Mouse (Mus musculus): ENCODE measurements around the gene Sema4g. TPM values are rescaled to one million over a fixed set of nuclear protein-coding genes. Genes with fewer than 3 reads are reported as not detected.

Gene Sema4g
- polyA plus RNA-seq, 1 experiment from 2014 or later = 8.0 TPM

DNA sequence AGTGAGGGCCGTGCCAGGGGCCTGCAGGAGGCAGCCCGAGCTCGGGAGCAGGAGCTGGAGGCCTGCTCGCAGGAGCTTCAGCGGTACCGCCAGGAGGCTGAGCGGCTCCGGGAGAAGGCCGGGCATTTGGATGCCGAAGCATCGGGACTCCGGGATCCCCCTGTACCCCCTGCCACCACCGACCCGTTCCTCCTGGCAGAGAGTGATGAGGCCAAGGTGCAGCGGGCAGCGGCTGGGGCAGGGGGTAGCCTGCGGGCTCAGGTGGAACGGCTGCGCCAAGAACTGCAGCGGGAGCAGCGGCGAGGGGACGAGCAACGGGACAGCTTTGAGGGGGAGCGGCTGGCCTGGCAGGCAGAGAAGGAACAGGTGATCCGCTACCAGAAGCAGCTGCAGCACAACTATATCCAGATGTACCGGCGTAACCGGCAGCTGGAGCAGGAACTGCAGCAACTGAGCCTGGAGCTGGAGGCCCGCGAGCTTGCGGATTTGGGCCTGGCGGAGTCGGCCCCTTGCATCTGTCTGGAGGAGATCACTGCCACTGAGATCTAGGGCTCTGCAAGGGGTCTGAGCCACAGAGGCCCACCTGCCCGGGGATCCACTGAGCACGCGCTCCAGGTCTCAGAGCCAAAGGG lies 37.2 kb downstream of the Sema4g start:
- no peak overlapping the region for H3K4me2 ChIP-seq (ENCODE audit: low read depth, low read length)
- H3K4me1 ChIP-seq (ENCODE audit: control insufficient read depth, low read depth, low read length) = peaks cover 7% of the 10 kb centered on the region
- no peak overlapping the region for H3K27ac ChIP-seq (ENCODE audit: low read length)
- H3K9me3 ChIP-seq (replicated peaks; ENCODE audit: control insufficient read depth, low read length) = no peaks in the 10 kb centered on the region
- no peak overlapping the region for H3K4me3 ChIP-seq (ENCODE audit: low read depth, low read length)
- H3K36me3 ChIP-seq (ENCODE audit: control insufficient read depth, insufficient read depth) = peaks cover 6% of the 10 kb centered on the region; the same call in 1 of the 2 replicates
- no peak overlapping the region for H3K9ac ChIP-seq (ENCODE audit: low read depth, low read length)
- ATAC-seq (ENCODE audit: low read depth) = no peak
- no peaks in the 10 kb centered on the region for H3K27me3 ChIP-seq (ENCODE audit: control insufficient read depth, insufficient read depth, low read depth, low read length)
- WGBS (ENCODE audit: insufficient replicate concordance) = 82% methylated on average over 37 of the region's 37 CpGs

- no peak for ATAC-seq (ENCODE audit: low read depth)
- 63% methylated on average over 6 of the region's 6 CpGs for whole genome bisulfite sequencing (ENCODE audit: insufficient replicate concordance)
Observed at GRCm38 (mm10) chr19:45026958-45027670, 38.2 kb downstream of the Sema4g start.

DNA sequence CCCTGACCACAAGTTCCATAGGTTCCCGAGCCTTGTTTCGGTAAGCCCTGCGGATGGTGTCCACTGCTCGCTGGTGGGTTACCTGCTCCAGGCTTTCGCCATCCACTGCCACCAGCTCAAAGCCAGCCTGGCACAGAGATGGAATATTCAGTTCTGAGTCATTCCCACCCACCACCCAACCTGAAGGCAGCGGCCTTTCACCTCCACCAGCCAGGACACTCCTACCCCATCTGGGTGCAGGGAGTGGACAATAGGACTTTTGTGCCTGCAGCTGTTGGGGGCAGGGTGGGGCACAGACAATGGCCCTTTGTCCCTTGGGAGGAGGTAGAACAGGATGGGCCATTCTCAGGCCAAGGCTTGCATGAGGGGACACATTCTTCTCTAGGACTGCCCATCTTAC lies 38.9 kb downstream of the Sema4g start:
- WGBS (ENCODE audit: insufficient replicate concordance) = 74% methylated on average over 6 of the region's 6 CpGs
- no peaks in the 10 kb centered on the region for H3K9me3 ChIP-seq (replicated peaks; ENCODE audit: control insufficient read depth, low read length)
- no peak overlapping the region for H3K27ac ChIP-seq (ENCODE audit: low read length)
- H3K4me3 ChIP-seq (ENCODE audit: low read depth, low read length) = no peak overlapping the region
- no peak overlapping the region for H3K4me2 ChIP-seq (ENCODE audit: low read depth, low read length)
- no peak overlapping the region for H3K9ac ChIP-seq (ENCODE audit: low read depth, low read length)
- no peaks in the 10 kb centered on the region for H3K27me3 ChIP-seq (ENCODE audit: control insufficient read depth, insufficient read depth, low read depth, low read length)
- peaks cover 7% of the 10 kb centered on the region for H3K4me1 ChIP-seq (ENCODE audit: control insufficient read depth, low read depth, low read length)
- ATAC-seq (ENCODE audit: low read depth) = no peak
- H3K36me3 ChIP-seq (ENCODE audit: control insufficient read depth, insufficient read depth) = peaks cover 6% of the 10 kb centered on the region; the same call in 1 of the 2 replicates

More at GRCm38 (mm10) chr19:45026958-45027670, 38.2 kb downstream of the Sema4g start:
- Histone ChIP-seq H3K27me3 (ENCODE audit: control insufficient read depth, insufficient read depth, low read depth, low read length) (no peaks in the 10 kb centered on the region), H3K4me3 (ENCODE audit: low read depth, low read length) (no peak overlapping the region), H3K36me3 (ENCODE audit: control insufficient read depth, insufficient read depth) (peaks cover 6% of the 10 kb centered on the region; the same call in 1 of the 2 replicates), H3K9me3 (replicated peaks; ENCODE audit: control insufficient read depth, low read length) (no peaks in the 10 kb centered on the region), H3K4me1 (ENCODE audit: control insufficient read depth, low read depth, low read length) (peaks cover 7% of the 10 kb centered on the region), H3K9ac (ENCODE audit: low read depth, low read length) (no peak overlapping the region), H3K4me2 (ENCODE audit: low read depth, low read length) (no peak overlapping the region), H3K27ac (ENCODE audit: low read length) (no peak overlapping the region)

DNA sequence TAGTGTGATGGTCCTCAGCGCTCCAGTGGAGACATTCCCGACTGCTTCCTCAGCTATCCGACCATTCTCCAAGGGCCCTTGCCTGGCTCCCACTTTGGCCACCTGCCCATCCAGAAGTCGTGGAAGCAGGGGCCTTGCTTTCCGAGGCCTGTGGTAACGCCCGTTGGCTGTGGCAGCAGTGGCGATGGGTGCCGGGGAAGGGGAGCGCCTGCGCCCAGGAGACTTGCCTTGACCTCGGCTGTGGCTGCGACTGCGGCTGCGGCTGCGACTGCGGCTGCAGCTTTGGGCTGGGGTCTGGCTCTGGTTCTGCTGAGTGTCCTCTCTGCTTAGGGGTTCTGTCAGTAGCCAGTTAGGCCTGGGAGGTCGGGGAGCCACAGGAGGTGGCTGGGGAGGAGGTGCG lies 39.8 kb downstream of the Sema4g start:
- H3K36me3 ChIP-seq (ENCODE audit: control insufficient read depth, insufficient read depth) = peaks cover 6% of the 10 kb centered on the region; the same call in 1 of the 2 replicates
- peaks cover 7% of the 10 kb centered on the region for H3K4me1 ChIP-seq (ENCODE audit: control insufficient read depth, low read depth, low read length)
- no peak overlapping the region for H3K4me2 ChIP-seq (ENCODE audit: low read depth, low read length)
- no peak overlapping the region for H3K4me3 ChIP-seq (ENCODE audit: low read depth, low read length)
- 71% methylated on average over 19 of the region's 19 CpGs for WGBS (ENCODE audit: insufficient replicate concordance)
- H3K9me3 ChIP-seq (replicated peaks; ENCODE audit: control insufficient read depth, low read length) = no peaks in the 10 kb centered on the region
- no peak overlapping the region for H3K9ac ChIP-seq (ENCODE audit: low read depth, low read length)
- ATAC-seq (ENCODE audit: low read depth) = no peak
- no peaks in the 10 kb centered on the region for H3K27me3 ChIP-seq (ENCODE audit: control insufficient read depth, insufficient read depth, low read depth, low read length)
- no peak overlapping the region for H3K27ac ChIP-seq (ENCODE audit: low read length)

DNA sequence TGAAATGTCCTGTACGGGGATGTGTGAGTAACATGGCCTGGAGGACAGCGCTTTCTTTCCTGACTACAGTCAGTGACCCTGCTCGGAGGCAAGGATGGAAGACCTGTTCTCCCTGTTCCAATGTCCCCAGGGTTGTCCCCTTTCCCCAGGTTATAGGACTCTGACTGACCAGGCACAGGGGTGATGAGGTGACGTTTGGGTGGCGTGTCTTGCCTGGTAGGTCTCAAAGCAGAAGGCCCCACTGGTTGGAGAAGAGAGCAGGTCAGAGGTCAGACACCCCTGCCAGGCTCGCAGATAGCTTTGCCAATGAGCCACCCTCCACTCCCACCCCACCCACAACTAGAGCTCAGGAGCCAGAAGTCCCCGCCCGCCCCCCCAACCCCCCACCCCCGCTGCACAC lies 40.7 kb downstream of the Sema4g start:
- 48% methylated on average over 8 of the region's 9 CpGs for WGBS (ENCODE audit: insufficient replicate concordance)
- Histone ChIP-seq H3K27me3 (ENCODE audit: control insufficient read depth, insufficient read depth, low read depth, low read length) (no peaks in the 10 kb centered on the region), H3K4me2 (ENCODE audit: low read depth, low read length) (no peak overlapping the region), H3K9ac (ENCODE audit: low read depth, low read length) (no peak overlapping the region), H3K4me1 (ENCODE audit: control insufficient read depth, low read depth, low read length) (peaks cover 7% of the 10 kb centered on the region), H3K27ac (ENCODE audit: low read length) (no peak overlapping the region), H3K9me3 (replicated peaks; ENCODE audit: control insufficient read depth, low read length) (no peaks in the 10 kb centered on the region), H3K36me3 (ENCODE audit: control insufficient read depth, insufficient read depth) (peaks cover 6% of the 10 kb centered on the region; the same call in 1 of the 2 replicates), H3K4me3 (ENCODE audit: low read depth, low read length) (no peak overlapping the region)
- ATAC-seq (ENCODE audit: low read depth) = no peak

DNA sequence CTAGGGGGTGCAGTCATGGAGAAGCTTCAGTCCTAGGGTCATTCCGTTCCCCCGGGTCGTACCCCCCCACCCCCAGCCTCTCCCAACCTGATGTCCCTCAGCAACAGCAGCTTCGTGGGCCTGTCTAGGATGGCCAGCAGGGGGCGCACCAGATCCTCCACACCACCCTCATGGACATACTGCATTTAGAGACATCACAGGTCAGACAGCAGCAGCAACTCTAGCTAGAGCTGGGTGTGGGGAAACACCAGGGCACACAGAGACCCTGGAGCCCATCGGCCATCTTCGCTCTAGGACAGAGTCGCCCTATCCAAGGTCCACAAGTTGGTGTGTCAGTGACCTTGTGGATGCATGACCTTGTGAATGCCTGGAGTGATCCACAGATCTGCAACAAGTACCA lies 41.2 kb downstream of the Sema4g start:
- Histone ChIP-seq H3K9ac (ENCODE audit: low read depth, low read length) (no peak overlapping the region), H3K4me2 (ENCODE audit: low read depth, low read length) (peak overlapping the region; percentile 49; the same call in 1 of the 2 replicates), H3K27ac (ENCODE audit: low read length) (no peak overlapping the region), H3K4me3 (ENCODE audit: low read depth, low read length) (no peak overlapping the region), H3K27me3 (ENCODE audit: control insufficient read depth, insufficient read depth, low read depth, low read length) (no peaks in the 10 kb centered on the region), H3K4me1 (ENCODE audit: control insufficient read depth, low read depth, low read length) (peaks cover 7% of the 10 kb centered on the region), H3K36me3 (ENCODE audit: control insufficient read depth, insufficient read depth) (peaks cover 6% of the 10 kb centered on the region; the same call in 1 of the 2 replicates), H3K9me3 (replicated peaks; ENCODE audit: control insufficient read depth, low read length) (no peaks in the 10 kb centered on the region)
- WGBS (ENCODE audit: insufficient replicate concordance) = 33% methylated on average over 7 of the region's 8 CpGs
- no peak for ATAC-seq (ENCODE audit: low read depth)

- ATAC-seq (ENCODE audit: low read depth) = peak; percentile 12; the same call in 1 of the 2 replicates
- no peak overlapping the region for H3K27ac ChIP-seq (ENCODE audit: low read length)
- H3K36me3 ChIP-seq (ENCODE audit: control insufficient read depth, insufficient read depth) = peaks cover 2% of the 10 kb centered on the region; the same call in 1 of the 2 replicates
- H3K4me2 ChIP-seq (ENCODE audit: low read depth, low read length) = peak overlapping the region; percentile 49
- peaks cover 7% of the 10 kb centered on the region for H3K4me1 ChIP-seq (ENCODE audit: control insufficient read depth, low read depth, low read length)
- no peak overlapping the region for H3K9ac ChIP-seq (ENCODE audit: low read depth, low read length)
- WGBS (ENCODE audit: insufficient replicate concordance) = 32% methylated on average over 20 of the region's 20 CpGs
- 0 out of 2 replicates have a peak overlapping the region, but pooled peaks have one; percentile 20 for H3K4me3 ChIP-seq (ENCODE audit: low read depth, low read length)
- no peaks in the 10 kb centered on the region for H3K9me3 ChIP-seq (replicated peaks; ENCODE audit: control insufficient read depth, low read length)
- no peaks in the 10 kb centered on the region for H3K27me3 ChIP-seq (ENCODE audit: control insufficient read depth, insufficient read depth, low read depth, low read length)
Observed at GRCm38 (mm10) chr19:45030746-45031693, 42.1 kb downstream of the Sema4g start.

DNA sequence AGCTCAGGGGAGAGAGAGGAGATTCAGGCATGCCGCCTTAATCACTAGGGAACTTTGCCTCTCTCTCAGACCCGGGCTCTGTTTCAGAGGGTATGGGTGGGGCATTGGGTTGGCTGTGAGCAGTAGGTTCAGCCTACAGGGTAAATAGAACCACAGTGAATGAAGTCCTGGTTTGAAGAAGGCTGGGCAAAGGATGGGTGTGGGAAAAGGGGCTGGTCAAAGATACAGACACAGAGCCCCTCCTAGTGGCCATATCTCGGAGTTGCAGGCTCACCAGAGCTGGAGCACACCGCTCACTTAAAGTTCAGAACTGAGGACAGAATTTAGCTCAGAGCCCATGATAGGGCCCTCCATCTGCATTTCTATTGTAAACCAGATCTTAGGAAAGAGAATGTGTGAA lies 42.9 kb downstream of the Sema4g start:
- peak; percentile 38 for ATAC-seq (ENCODE audit: low read depth)
- WGBS (ENCODE audit: insufficient replicate concordance) = 20% methylated on average over 4 of the region's 4 CpGs
- Histone ChIP-seq H3K4me2 (ENCODE audit: low read depth, low read length) (no peak overlapping the region), H3K36me3 (ENCODE audit: control insufficient read depth, insufficient read depth) (no peaks in the 10 kb centered on the region), H3K4me3 (ENCODE audit: low read depth, low read length) (no peak overlapping the region), H3K27me3 (ENCODE audit: control insufficient read depth, insufficient read depth, low read depth, low read length) (no peaks in the 10 kb centered on the region), H3K4me1 (ENCODE audit: control insufficient read depth, low read depth, low read length) (peaks cover 7% of the 10 kb centered on the region), H3K9me3 (replicated peaks; ENCODE audit: control insufficient read depth, low read length) (no peaks in the 10 kb centered on the region), H3K9ac (ENCODE audit: low read depth, low read length) (no peak overlapping the region), H3K27ac (ENCODE audit: low read length) (no peak overlapping the region)

Measured in liver, embryonic 16.5 days (tissue).